Mouse (Mus musculus) heart, postnatal 0 days (tissue): ENCODE measurements around the gene Zfp260. TPM values are rescaled to one million over a fixed set of nuclear protein-coding genes. Genes with fewer than 3 reads are reported as not detected.

ENCODE experiments used
- ATAC-seq: fragments of 200-750 bp; cut with Nextera tagmentation; 2 replicates; pipeline ENCODE4 v1.8.0; 2017; ENCODE audit warnings: low read depth, moderate number of reproducible peaks, moderate library complexity; ENCODE audit not compliant: insufficient read depth
- DNase-seq: peaks from one replicate; pipeline ENCODE4 v3.0.0-alpha.2; 2016; ENCODE audit warnings: low spot score
- H3K27ac ChIP-seq: fragments of 300-500 bp; sonication (generic); 2 replicates; pipeline ENCODE4 v1.5.1; 2014; ENCODE audit warnings: low read depth, mild to moderate bottlenecking
- H3K27me3 ChIP-seq: fragments of 300-500 bp; sonication (generic); 2 replicates; pipeline ENCODE4 v1.6.1; 2014; ENCODE audit warnings: low read length, mixed read lengths; ENCODE audit not compliant: control insufficient read depth, insufficient read depth
- H3K36me3 ChIP-seq: fragments of 300-500 bp; sonication (generic); replicated peaks from 2 replicates; pipeline ENCODE4 v1.6.1; 2014; ENCODE audit warnings: low read length, mixed read lengths; ENCODE audit not compliant: control insufficient read depth, insufficient read depth
- H3K4me1 ChIP-seq: fragments of 300-500 bp; sonication (generic); 2 replicates; pipeline ENCODE4 v1.6.1; 2014; ENCODE audit warnings: antibody characterized with exemption; ENCODE audit not compliant: control insufficient read depth, insufficient read depth
- H3K4me2 ChIP-seq: fragments of 300-500 bp; sonication (generic); 2 replicates; pipeline ENCODE4 v1.6.1; 2014; ENCODE audit warnings: low read depth, mild to moderate bottlenecking, low read length, moderate library complexity
- H3K4me3 ChIP-seq: fragments of 300-500 bp; sonication (generic); 2 replicates; pipeline ENCODE4 v1.5.1; 2014; ENCODE audit warnings: low read depth, low read length
- H3K9ac ChIP-seq: fragments of 300-500 bp; sonication (generic); replicated peaks from 2 replicates; pipeline ENCODE4 v1.6.1; 2014; ENCODE audit warnings: low read depth, low read length, mixed read lengths
- H3K9me3 ChIP-seq: fragments of 300-500 bp; sonication (generic); replicated peaks from 2 replicates; pipeline ENCODE4 v1.6.1; 2016; ENCODE audit warnings: low read length; ENCODE audit not compliant: control insufficient read depth
- CTCF ChIP-seq: IDR thresholded peaks from 2 replicates; pipeline ENCODE4 v1.5.1; 2016; ENCODE audit warnings: antibody characterized with exemption, control low read depth, low read depth
- EP300 ChIP-seq: IDR thresholded peaks from 2 replicates; pipeline ENCODE4 v1.6.1; 2016; ENCODE audit warnings: antibody characterized with exemption, low read depth
- WGBS: fragments of 180-500 bp; shearing (Covaris S2); extraction: QIAGEN DNeasy Blood & Tissue Kit; methylation state at CpG from one replicate; pipeline ENCODE4 v1.1.7; 2014; 5-methylcytosine and 5-hydroxymethylcytosine counted together
- polyA plus RNA-seq: library from polyadenylated mRNA; unstranded; fragments of >200 nt; fragmentation: Nextera tagmentation; extraction: Ambion mirVana; gene quantifications from 2 replicates; pipeline ENCODE4 v1.2.1, GENCODE M21; 2015
- total RNA-seq: library from RNA; depleted of rRNA; stranded (reverse); fragments of >200 nt; gene quantifications from 2 replicates; pipeline ENCODE4 v1.2.3, GENCODE M21; 2014; ENCODE audit warnings: low replicate concordance

The Zfp260 gene
- total and polyA plus RNA-seq, 2 experiments from 2014 or later = 33.1 to 54.6 TPM

DNA sequence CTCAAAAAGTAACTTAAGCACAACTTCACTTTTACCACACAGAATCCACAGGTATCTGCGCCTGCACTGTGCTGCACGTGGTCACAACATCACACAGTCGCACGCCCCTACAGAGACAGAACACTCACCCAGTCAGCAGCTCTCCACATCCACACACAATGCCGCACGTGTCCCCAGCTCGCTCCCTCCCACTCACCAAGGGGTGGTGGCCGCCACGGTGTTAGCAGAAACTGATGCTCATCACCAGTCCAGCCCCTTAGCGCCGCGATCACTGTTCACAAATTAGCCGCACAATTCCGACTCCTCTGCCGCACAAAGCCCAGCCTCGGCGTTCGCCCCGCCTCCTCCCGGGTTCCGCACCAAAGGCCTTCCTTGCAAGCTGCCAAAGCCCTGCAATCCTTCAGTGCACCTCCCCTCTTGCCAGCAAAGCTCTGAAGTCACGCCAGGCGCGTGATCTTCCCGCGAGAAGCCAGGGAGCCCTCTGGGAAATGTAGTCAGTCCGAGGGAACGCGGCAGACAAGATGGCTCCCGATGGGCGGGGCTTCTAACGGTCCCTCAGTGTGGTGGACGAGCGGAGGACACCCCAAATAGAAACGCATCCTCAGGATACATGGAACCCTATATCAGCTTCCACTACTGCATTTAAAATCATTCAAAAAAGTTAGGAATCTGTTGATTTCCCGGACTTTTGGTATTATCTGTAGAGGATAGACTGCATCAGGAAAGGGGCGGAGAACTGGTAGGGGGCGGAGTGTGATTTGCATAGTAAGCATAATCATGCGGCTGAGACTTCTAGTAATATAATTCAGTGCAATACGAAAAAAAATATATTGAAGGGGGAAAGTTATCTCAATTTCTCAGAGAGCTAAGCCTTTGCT, 4.2 kb upstream of the Zfp260 start, which contains the start of the genes Gm26920 and Zfp566:
Gene Gm26920, minus strand, starts transcription at position 319 of the 878 bp plus-strand sequence.
Gene Zfp566, minus strand, starts transcription at position 436 of the 878 bp plus-strand sequence.
- H3K27me3 ChIP-seq = no peaks in the 10 kb centered on the region
- under 1% methylated on average over 40 of the region's 40 CpGs for WGBS
- ATAC-seq (peak; percentile 91), DNase-seq (peak; percentile 99)
- peak within 1 kb of the TSS; percentile 60 for H3K27ac ChIP-seq
- H3K4me2 ChIP-seq = peak within 1 kb of the TSS; percentile 81
- H3K9me3 ChIP-seq = no peaks in the 10 kb centered on the region
- H3K4me3 ChIP-seq = peak within 1 kb of the TSS; percentile 53
- peak within 1 kb of the TSS; percentile 60 for H3K9ac ChIP-seq
- TF ChIP-seq CTCF (no peak), EP300 (no peak; the same call in 1 of the 2 replicates)
- H3K36me3 ChIP-seq = no peaks in the 10 kb centered on the region; the same call in 1 of the 2 replicates
- H3K4me1 ChIP-seq = peaks cover 14% of the 10 kb centered on the region

GRCm38 (mm10) chr7:30090970-30091585, 3.5 kb upstream of the Zfp260 start:
- WGBS = 9% methylated on average over 9 of the region's 9 CpGs
- Histone ChIP-seq H3K36me3 (no peaks in the 10 kb centered on the region; the same call in 1 of the 2 replicates), H3K4me1 (peaks cover 14% of the 10 kb centered on the region), H3K27me3 (no peaks in the 10 kb centered on the region), H3K4me3 (peak overlapping the region; percentile 53), H3K27ac (peak overlapping the region; percentile 49; the same call in 1 of the 2 replicates), H3K4me2 (peak overlapping the region; percentile 81), H3K9me3 (no peaks in the 10 kb centered on the region), H3K9ac (no peak overlapping the region; the same call in 1 of the 2 replicates)
- peak; percentile 43 for DNase-seq
- ATAC-seq = no peak
- TF ChIP-seq CTCF = peak; percentile 54
- TF ChIP-seq EP300 = 0 out of 2 replicates have a peak, but pooled peaks have one; percentile 18

GRCm38 (mm10) chr7:30092666-30093065, 1.9 kb upstream of the Zfp260 start:
- WGBS = 79% methylated on average over 9 of the region's 9 CpGs
- ATAC-seq (no peak), DNase-seq (no peak)
- Histone ChIP-seq H3K27me3 (no peaks in the 10 kb centered on the region), H3K4me2 (no peak overlapping the region), H3K9ac (no peak overlapping the region), H3K36me3 (no peaks in the 10 kb centered on the region), H3K27ac (no peak overlapping the region), H3K4me3 (no peak overlapping the region), H3K9me3 (no peaks in the 10 kb centered on the region), H3K4me1 (peaks cover 14% of the 10 kb centered on the region)
- TF ChIP-seq EP300 (no peak), CTCF (no peak)

DNA sequence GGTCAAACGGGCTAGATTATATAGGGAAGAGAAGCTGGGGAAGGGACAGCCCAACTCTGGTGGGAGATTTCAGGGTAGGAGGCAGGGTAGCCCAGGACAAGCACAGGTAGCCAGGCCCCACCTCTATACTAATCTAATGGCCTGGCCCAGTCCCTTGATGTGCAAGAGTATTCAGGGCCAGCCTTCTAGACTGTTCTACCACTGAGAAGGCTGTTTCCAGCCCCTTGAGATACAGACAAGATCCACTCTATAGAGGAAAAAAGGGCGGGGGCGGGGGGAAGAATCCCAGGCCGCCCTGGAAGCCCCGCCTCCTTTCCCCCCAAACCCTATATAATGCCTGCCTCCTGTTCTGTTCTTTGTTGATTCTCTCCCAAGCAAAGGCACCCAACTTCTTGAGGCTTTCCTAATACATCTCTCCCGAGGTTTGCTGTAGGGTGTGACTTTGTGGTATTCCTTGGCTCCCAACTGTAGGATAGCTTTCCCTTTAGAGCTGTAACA, 610 bp upstream of the Zfp260 start:
- Histone ChIP-seq H3K9ac (no peak overlapping the region), H3K9me3 (no peaks in the 10 kb centered on the region), H3K27me3 (no peaks in the 10 kb centered on the region), H3K4me3 (peak overlapping the region; percentile 70), H3K36me3 (0 out of 2 replicates have a peak, but pooled peaks cover under 1% of the 10 kb centered on the region), H3K4me2 (peak overlapping the region; percentile 71), H3K4me1 (peaks cover 14% of the 10 kb centered on the region), H3K27ac (0 out of 2 replicates have a peak overlapping the region, but pooled peaks have one; percentile 93)
- no peak for DNase-seq
- WGBS = 68% methylated on average over 6 of the region's 6 CpGs
- ATAC-seq = no peak
- no peak for TF ChIP-seq CTCF
- TF ChIP-seq EP300 = no peak

GRCm38 (mm10) chr7:30095551-30096125, 1.1 kb downstream of the Zfp260 start:
- H3K9me3 ChIP-seq = no peaks in the 10 kb centered on the region
- H3K36me3 ChIP-seq = peaks cover 12% of the 10 kb centered on the region
- DNase-seq (no peak), ATAC-seq (no peak)
- H3K27me3 ChIP-seq = no peaks in the 10 kb centered on the region
- peak overlapping the region; percentile 93 for H3K27ac ChIP-seq
- 4% methylated on average over 5 of the region's 5 CpGs for WGBS
- TF ChIP-seq CTCF = no peak
- TF ChIP-seq EP300 = no peak
- H3K4me3 ChIP-seq = peak overlapping the region; percentile 70
- H3K4me2 ChIP-seq = peak overlapping the region; percentile 71
- peak overlapping the region; percentile 76 for H3K9ac ChIP-seq
- peaks cover 7% of the 10 kb centered on the region for H3K4me1 ChIP-seq
